ENCODE assay signal across 11 mouse cellular contexts in the genomic region with DNA sequence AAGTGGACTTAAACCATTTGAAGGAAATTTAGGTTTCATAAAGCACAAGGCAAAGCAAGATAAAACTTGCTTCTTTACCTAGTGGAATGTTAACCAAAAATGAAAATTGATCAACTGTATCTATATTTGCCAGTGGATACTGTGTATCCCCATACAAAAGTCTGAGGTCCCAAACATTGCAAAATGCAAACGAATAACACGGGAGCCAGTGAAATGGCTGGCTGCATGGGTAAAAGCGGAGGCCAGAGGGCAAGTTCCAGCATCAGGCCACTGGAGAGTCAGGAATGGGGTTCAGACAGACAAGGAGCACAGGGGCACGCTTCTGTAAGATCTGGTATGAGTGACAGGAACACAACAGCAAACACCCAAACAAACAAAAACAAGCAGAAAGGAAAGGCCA. TPM values are rescaled to one million over a fixed set of nuclear protein-coding genes. Genes with fewer than 3 reads are reported as not detected.
DNase-seq lines count a peak whose midpoint lies in the region; ATAC-seq and TF ChIP-seq lines count a peak whose summit lies in the region.
"Had no signal": no experiment of that assay in that cellular context is flagged by ENCODE, and none has a peak within 500 bp of the region (broad histone marks: within the 10 kb centered on the region; RNA-seq: fewer than 3 reads in every experiment).

No protein-coding gene starts in this region.

- peak overlapping the region; percentile 81 for H3K4me2 ChIP-seq in heart, embryonic 15.5 days
- peak overlapping the region; percentile 78 for H3K4me2 ChIP-seq in neural tube, embryonic 12.5 days (replicated peaks)
- H3K4me2 ChIP-seq in stomach, postnatal 0 days (replicated peaks; ENCODE audit: low read depth) = peak overlapping the region; percentile 86

- H3K27me3 ChIP-seq in heart, embryonic 15.5 days = no peaks in the 10 kb centered on the region
- H3K27me3 ChIP-seq in neural tube, embryonic 12.5 days (replicated peaks) = no peaks in the 10 kb centered on the region
- H3K27me3 ChIP-seq in liver, adult 2 months (ENCODE audit: control insufficient read depth, insufficient read depth, low read length) = no peaks in the 10 kb centered on the region
- no peaks in the 10 kb centered on the region for H3K27me3 ChIP-seq in stomach, postnatal 0 days (ENCODE audit: control insufficient read depth, insufficient read depth, low read length)

- no peak for TF ChIP-seq CTCF in liver, adult 2 months (IDR thresholded peaks at IDR 0.05; ENCODE audit: low read depth, low read length)
- TF ChIP-seq CTCF in stomach, postnatal 0 days (IDR thresholded peaks at IDR 0.05; ENCODE audit: low read depth) = no peak

- no peak for ATAC-seq in heart, embryonic 15.5 days (replicated peaks; ENCODE audit: insufficient number of reproducible peaks, insufficient read depth, low FRiP score, low read depth)
- ATAC-seq in neural tube, embryonic 12.5 days (ENCODE audit: low FRiP score, low read depth) = no peak
- no peak for ATAC-seq in stomach, postnatal 0 days (ENCODE audit: low FRiP score, low TSS enrichment)

- H3K36me3 ChIP-seq in heart, embryonic 15.5 days = no peaks in the 10 kb centered on the region
- no peaks in the 10 kb centered on the region for H3K36me3 ChIP-seq in neural tube, embryonic 12.5 days
- H3K36me3 ChIP-seq in liver, adult 2 months (ENCODE audit: control insufficient read depth, insufficient read depth, low read length) = no peaks in the 10 kb centered on the region
- no peaks in the 10 kb centered on the region for H3K36me3 ChIP-seq in stomach, postnatal 0 days (ENCODE audit: control insufficient read depth, insufficient read depth, low read length)

- H3K27ac ChIP-seq in heart, embryonic 15.5 days = peak overlapping the region; percentile 96
- no peak overlapping the region for H3K27ac ChIP-seq in neural tube, embryonic 12.5 days
- peak overlapping the region; percentile 95 for H3K27ac ChIP-seq in liver, adult 2 months (replicated peaks; ENCODE audit: insufficient read depth, low read depth, low read length)
- no peak overlapping the region; the same call in 1 of the 2 replicates for H3K27ac ChIP-seq in stomach, postnatal 0 days (replicated peaks)

- TF ChIP-seq EP300 in stomach, postnatal 0 days (optimal IDR thresholded peaks at IDR 0.05) = no peak

- H3K4me1 ChIP-seq in heart, embryonic 15.5 days (replicated peaks) = peaks cover 40% of the 10 kb centered on the region
- peaks cover 15% of the 10 kb centered on the region for H3K4me1 ChIP-seq in neural tube, embryonic 12.5 days
- peaks cover 14% of the 10 kb centered on the region for H3K4me1 ChIP-seq in liver, adult 2 months (ENCODE audit: control insufficient read depth, insufficient read depth, low read length)
- no peaks in the 10 kb centered on the region for H3K4me1 ChIP-seq in stomach, postnatal 0 days (replicated peaks; ENCODE audit: control insufficient read depth, insufficient read depth)

- no peaks in the 10 kb centered on the region for H3K9me3 ChIP-seq in heart, embryonic 15.5 days (replicated peaks)
- no peaks in the 10 kb centered on the region for H3K9me3 ChIP-seq in neural tube, embryonic 12.5 days
- H3K9me3 ChIP-seq in stomach, postnatal 0 days (ENCODE audit: control insufficient read depth, low read length) = no peaks in the 10 kb centered on the region

- DNase-seq in heart, adult 8-10 months (ENCODE audit: low spot score) = no peak
- no peak for DNase-seq in neural tube, embryonic 10.5 days (ENCODE audit: extremely low spot score, low spot score)
- DNase-seq in liver, adult 2 months (ENCODE audit: extremely low read depth, low read depth, low spot score) = peak; percentile 92
- no peak for DNase-seq in stomach, postnatal 0 days (ENCODE audit: low spot score)
- DNase-seq in frontal cortex, postnatal 14 days (ENCODE audit: low spot score in 2 of 2) = no peak
- DNase-seq in frontal cortex, adult 2 months (ENCODE audit: extremely low spot score in 1 of 2, low spot score in 1 of 2) = no peak
- DNase-seq: adrenal gland, adult 2 months; cerebellum, adult 9-11 months; layer of hippocampus, postnatal 36 days had no signal

- peak overlapping the region; percentile 85; the same call in 1 of the 2 replicates for H3K9ac ChIP-seq in heart, embryonic 15.5 days
- H3K9ac ChIP-seq in neural tube, embryonic 12.5 days = no peak overlapping the region
- H3K9ac ChIP-seq in liver, adult 2 months (ENCODE audit: low read depth, low read length) = peak overlapping the region; percentile 93
- peak overlapping the region; percentile 9; the same call in 1 of the 2 replicates for H3K9ac ChIP-seq in stomach, postnatal 0 days (ENCODE audit: low read length)

- peak; percentile 74 for TF ChIP-seq POLR2A in liver, adult 2 months (IDR thresholded peaks at IDR 0.05; ENCODE audit: extremely low read depth, insufficient read depth, low read length)

- WGBS in heart, embryonic 15.5 days = 64% methylated on average over 4 of the region's 4 CpGs
- 72% methylated on average over 4 of the region's 4 CpGs for WGBS in neural tube, embryonic 12.5 days
- 25% methylated on average over 4 of the region's 4 CpGs for WGBS in liver, adult 2 months
- 75% methylated on average over 4 of the region's 4 CpGs for WGBS in stomach, postnatal 0 days

- peaks cover 3% of the 10 kb centered on the region; the same call in 1 of the 2 replicates for H3K79me2 ChIP-seq in liver, adult 2 months (ENCODE audit: control insufficient read depth, insufficient read depth, low read length)

- peak overlapping the region; percentile 85 for H3K4me3 ChIP-seq in heart, embryonic 15.5 days
- no peak overlapping the region for H3K4me3 ChIP-seq in neural tube, embryonic 12.5 days
- peak overlapping the region; percentile 71 for H3K4me3 ChIP-seq in liver, adult 2 months (ENCODE audit: insufficient read depth, low read depth, low read length)
- no peak overlapping the region for H3K4me3 ChIP-seq in stomach, postnatal 0 days (ENCODE audit: low read depth, low read length)

RNA-seq across cellular contexts. Expression of a gene that starts 13.3 kb away (rescaled TPM):
- polyA plus RNA-seq in heart, embryonic 15.5 days (2015; fragmentation: Nextera tagmentation; extraction: Ambion mirVana) = 27.3 and 35.2 TPM in 2 replicates
- total RNA-seq in heart, adult 8-10 months (2022) = 10 to 100 TPM; 27.6 to 37.9 (median 30.9) TPM
- polyA plus RNA-seq in neural tube, embryonic 12.5 days (2016; fragmentation: Nextera tagmentation; extraction: Ambion mirVana) = 21.8 and 27.4 TPM in 2 replicates
- total RNA-seq in liver, adult 2 months (2014; rRNA removed) = 318 and 329 TPM in 2 replicates
- polyA plus RNA-seq in liver, adult 2 months (2012; rRNA removed) = 85.5 and 87.9 TPM in 2 replicates
- 19.2 and 21.1 TPM in 2 replicates for polyA plus RNA-seq in stomach, postnatal 0 days (2015; fragmentation: Nextera tagmentation; extraction: Ambion mirVana)
- 18.7 and 20.6 TPM in 2 replicates for polyA plus RNA-seq in frontal cortex, adult 2 months (2012; rRNA removed)

Comparison
In these comparisons a context has a peak if more than half of its experiments do, and no peak if none do; other contexts are left out.
1. H3K27ac ChIP-seq: peak in heart, embryonic 15.5 days (single experiment) and liver, adult 2 months (single experiment); none in neural tube, embryonic 12.5 days (single experiment) and stomach, postnatal 0 days (single experiment).
2. H3K4me3 ChIP-seq: peak in heart, embryonic 15.5 days (single experiment) and liver, adult 2 months (single experiment); none in neural tube, embryonic 12.5 days (single experiment) and stomach, postnatal 0 days (single experiment).
3. Peak in every context shown above with its lines, with median percentiles within 50 percentile points of each other: H3K4me2 ChIP-seq.